Mouse (Mus musculus) cerebellum, postnatal 10 days (tissue): ENCODE results near the gene Ssbp1.

ENCODE experiments used
- DNase-seq, 2 experiments: peaks; one replicate each; pipeline ENCODE4 v3.0.0; 2021; ENCODE audit warnings: mixed read lengths in 2 of 2

Ssbp1 gene

DNA sequence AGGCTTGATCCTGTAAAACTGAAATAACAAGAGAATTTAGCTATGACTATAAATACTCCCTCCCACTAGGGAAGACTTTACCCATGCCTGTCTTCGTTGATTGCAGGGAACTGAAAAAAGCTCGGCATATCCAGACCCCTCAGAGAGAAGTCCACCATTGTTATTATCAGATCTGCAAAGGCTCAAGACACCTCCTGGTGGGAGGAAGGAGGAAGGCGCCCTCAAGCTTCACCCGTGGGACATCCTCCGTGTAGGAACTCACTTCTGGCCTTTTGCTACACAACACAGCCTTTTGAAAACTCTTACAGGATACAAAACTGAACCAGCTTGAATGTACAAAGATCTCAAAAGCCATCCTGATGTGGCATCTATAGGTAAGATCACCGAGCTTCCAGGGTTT, 5.4 kb upstream of the Ssbp1 start:
- peak in 1 of 2 experiments; percentile 24 for DNase-seq

DNA sequence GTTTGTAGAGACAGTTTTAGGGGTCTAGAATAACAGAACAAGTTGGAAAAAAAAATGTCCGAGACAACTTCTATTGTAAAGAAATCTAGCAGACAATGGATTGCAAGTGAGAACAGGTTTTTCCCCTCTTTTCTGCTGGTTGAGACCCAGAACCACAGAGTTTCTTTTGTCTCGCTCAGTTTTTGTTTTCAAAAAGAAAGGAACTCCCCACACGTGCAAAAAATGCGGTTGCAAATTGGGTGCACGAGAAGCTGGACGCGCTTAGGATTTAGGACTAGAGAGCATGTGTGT, 513 bp downstream of the Ssbp1 start:
- DNase-seq: no peak

GRCm38 (mm10) chr6:40476132-40476531, 5.0 kb downstream of the Ssbp1 start:
- DNase-seq: no peak

DNA sequence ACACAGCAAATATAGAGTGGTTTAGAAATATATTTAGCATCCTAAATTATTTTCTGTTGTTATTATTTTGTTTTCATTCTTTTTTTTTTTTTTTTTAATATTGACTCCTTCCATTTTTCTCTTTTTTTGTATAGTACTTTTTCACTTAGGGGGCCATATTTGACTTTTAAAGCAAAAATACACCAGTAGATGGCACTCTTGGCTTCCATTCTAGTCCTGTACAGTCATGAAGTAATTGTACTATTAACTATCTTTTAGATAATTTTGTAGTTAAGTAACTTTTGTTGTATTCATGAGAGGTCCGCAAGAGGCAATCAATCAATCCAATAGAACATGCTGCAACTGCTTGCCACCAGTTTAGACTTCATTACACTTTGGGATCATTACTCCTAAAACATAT, 8.6 kb downstream of the Ssbp1 start:
- DNase-seq: peak; percentile 9 to 44

DNA sequence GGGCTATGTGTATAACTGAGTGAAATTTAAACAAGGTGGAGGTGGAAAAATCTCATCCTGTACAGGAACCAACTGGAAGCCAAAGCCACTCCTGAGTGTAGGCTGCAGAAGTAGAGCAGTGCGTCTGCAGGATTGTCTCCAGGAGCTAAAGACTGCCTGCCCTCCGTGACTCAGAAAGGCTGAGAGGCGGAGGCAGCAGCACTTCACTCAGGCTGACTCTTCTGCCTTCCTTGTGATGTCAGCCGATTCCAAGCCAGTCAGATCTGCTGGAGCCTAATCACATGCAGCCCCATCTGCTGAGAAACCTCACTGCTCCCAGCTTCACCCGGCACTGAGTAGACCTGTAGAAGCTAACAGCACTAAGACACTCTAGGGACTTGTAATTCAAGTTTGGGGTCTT, 11.2 kb downstream of the Ssbp1 start:
- DNase-seq: no peak

- DNase-seq: no peak
These were observed 19.8 kb downstream of the Ssbp1 start, which contains the start of gene Tas2r137 for GRCm38 (mm10) chr6:40490933-40491332. TSS of gene Tas2r137 (plus strand) at chr6:40491233.

GRCm38 (mm10) chr6:40493229-40493628, 22.1 kb downstream of the Ssbp1 start, which contains the start of gene Tas2r108:
TSS of gene Tas2r108 (plus strand) at chr6:40493529.
- DNase-seq: no peak

DNA sequence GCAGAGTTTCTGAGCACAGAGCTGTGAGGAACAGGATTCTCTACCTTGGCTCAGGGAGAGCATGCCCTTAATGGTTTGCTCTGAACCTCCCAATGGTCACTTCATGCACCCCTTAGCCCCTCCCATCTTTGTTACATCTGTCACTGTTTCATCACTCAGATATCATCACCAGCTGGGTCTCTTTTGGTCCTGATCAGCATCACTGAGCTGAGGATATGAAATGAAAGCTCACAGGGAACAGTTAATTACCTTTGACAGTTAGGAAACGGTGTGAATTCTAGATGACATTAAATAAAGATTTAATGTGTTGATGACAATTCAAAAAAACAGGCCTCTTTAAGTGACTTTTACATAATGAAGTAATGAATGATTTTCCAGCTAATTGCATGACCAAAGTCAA, 48.3 kb downstream of the Ssbp1 start, which contains the start of gene Prss37:
TSS of gene Prss37 (minus strand) at position 101 of the 400 bp plus-strand sequence.
- no peak for DNase-seq
